Mouse (Mus musculus) ES-Bruce4 (cell line): Measurements from ENCODE around the gene Bcl2.

ENCODE experiments used
- CTCF ChIP-seq: IDR thresholded peaks from one replicate; pipeline ENCODE4 v1.8.1; 2011; ENCODE audit warnings: low read depth, low read length
- EP300 ChIP-seq: IDR thresholded peaks from 2 replicates; pipeline ENCODE4 v1.6.1; 2011; ENCODE audit warnings: low read depth, low read length; ENCODE audit not compliant: insufficient read depth
- POLR2A ChIP-seq: IDR thresholded peaks from one replicate; pipeline ENCODE4 v1.8.1; 2011; ENCODE audit warnings: low read length; ENCODE audit not compliant: insufficient read depth

DNA sequence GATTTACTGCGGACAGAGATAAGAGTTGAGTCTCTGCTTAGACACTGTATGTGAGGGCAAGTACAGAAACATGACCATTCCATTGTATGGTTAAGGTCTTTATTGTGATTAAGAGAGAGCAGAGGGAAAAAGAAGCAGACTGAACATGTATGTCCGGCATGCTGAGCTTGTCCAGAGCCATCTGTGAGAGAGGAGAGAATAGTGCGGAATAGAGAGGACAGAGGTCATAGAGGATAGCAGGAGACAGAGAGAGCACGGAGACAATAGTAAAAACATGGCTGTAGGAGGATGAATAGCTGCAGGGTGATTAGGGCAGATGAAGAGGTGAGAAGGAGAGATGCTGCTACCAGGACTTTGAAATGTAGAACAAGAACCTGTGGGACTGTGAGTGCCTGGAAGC lies 110.7 kb downstream of the Bcl2 start:
- TF ChIP-seq CTCF (no peak), EP300 (no peak), POLR2A (no peak)
